Mouse (Mus musculus) brain, embryonic 14.5 days (tissue): ENCODE measurements around the gene Pla2g4f.

Experiments used
- CTCF ChIP-seq: fragments of 200-500 bp; IDR thresholded peaks from 2 replicates; pipeline ENCODE4 v1.5.1; 2012; ENCODE audit warnings: inconsistent platforms, mild to moderate bottlenecking, moderate library complexity, borderline replicate concordance; ENCODE audit not compliant: insufficient read depth, insufficient read length; ENCODE audit errors: extremely low read depth
- POLR2A ChIP-seq: fragments of 200-500 bp; IDR thresholded peaks from 2 replicates; pipeline ENCODE4 v1.6.1; 2012; ENCODE audit warnings: mild to moderate bottlenecking, inconsistent platforms, borderline replicate concordance; ENCODE audit not compliant: poor library complexity, insufficient read depth, insufficient read length, severe bottlenecking; ENCODE audit errors: extremely low read depth

- TF ChIP-seq POLR2A (no peak), CTCF (no peak)
These were observed 522 bp upstream of the Pla2g4f start for GRCm38 (mm10) chr2:120314487-120314886.
